Mouse (Mus musculus) midbrain, postnatal 0 days (tissue): ENCODE data around the gene Vmn1r210. TPM values are rescaled to one million over a fixed set of nuclear protein-coding genes. Genes with fewer than 3 reads are reported as not detected.
"Not testable (repeated sequence)": the region's sequence is repeated elsewhere in the genome, so short reads cannot be mapped to it uniquely, and the experiment has no call there.

ENCODE experiments used
- ATAC-seq: fragments of 200-750 bp; cut with Nextera tagmentation; 2 replicates; pipeline ENCODE4 v1.8.0; 2017; ENCODE audit warnings: moderate number of reproducible peaks, mild to moderate bottlenecking, moderate TSS enrichment, moderate library complexity; ENCODE audit not compliant: low FRiP score
- DNase-seq: peaks from one replicate; pipeline ENCODE4 v3.0.0-alpha.2; 2015; ENCODE audit warnings: low spot score
- H3K27ac ChIP-seq: fragments of 300-500 bp; sonication (generic); 2 replicates; pipeline ENCODE4 v1.5.1; 2014; ENCODE audit warnings: low read depth, mild to moderate bottlenecking, low read length, mixed read lengths
- H3K27me3 ChIP-seq: fragments of 300-500 bp; sonication (generic); 2 replicates; pipeline ENCODE4 v1.6.1; 2014; ENCODE audit warnings: low read length, control low read depth, mixed read lengths; ENCODE audit not compliant: insufficient read depth
- H3K36me3 ChIP-seq: fragments of 300-500 bp; sonication (generic); 2 replicates; pipeline ENCODE4 v1.6.1; 2014; ENCODE audit warnings: low read length, control low read depth, mixed read lengths; ENCODE audit not compliant: insufficient read depth
- H3K4me1 ChIP-seq: fragments of 300-500 bp; sonication (generic); 2 replicates; pipeline ENCODE4 v1.6.1; 2014; ENCODE audit warnings: mild to moderate bottlenecking, control low read depth, antibody characterized with exemption, low read length, mixed read lengths; ENCODE audit not compliant: insufficient read depth
- H3K4me2 ChIP-seq: fragments of 300-500 bp; sonication (generic); 2 replicates; pipeline ENCODE4 v1.6.1; 2014; ENCODE audit warnings: low read depth, mild to moderate bottlenecking, low read length, mixed read lengths; ENCODE audit not compliant: poor library complexity, severe bottlenecking
- H3K4me3 ChIP-seq: fragments of 300-500 bp; sonication (generic); 2 replicates; pipeline ENCODE4 v1.5.1; 2014; ENCODE audit warnings: low read depth, mild to moderate bottlenecking, low read length, moderate library complexity
- H3K9ac ChIP-seq: fragments of 300-500 bp; sonication (generic); replicated peaks from 2 replicates; pipeline ENCODE4 v1.6.1; 2014; ENCODE audit warnings: mild to moderate bottlenecking, low read length, moderate library complexity, mixed read lengths; ENCODE audit not compliant: poor library complexity, severe bottlenecking
- H3K9me3 ChIP-seq: fragments of 300-500 bp; sonication (generic); 2 replicates; pipeline ENCODE4 v1.6.1; 2016; ENCODE audit warnings: low read length, control low read depth
- CTCF ChIP-seq: IDR thresholded peaks from 2 replicates; pipeline ENCODE4 v1.5.1; 2016; ENCODE audit warnings: antibody characterized with exemption, mild to moderate bottlenecking
- WGBS: fragments of 180-500 bp; shearing (Covaris S2); extraction: QIAGEN DNeasy Blood & Tissue Kit; methylation state at CpG from one replicate; pipeline ENCODE4 v1.1.7; 2014; 5-methylcytosine and 5-hydroxymethylcytosine counted together
- polyA plus RNA-seq: library from polyadenylated mRNA; unstranded; fragments of >200 nt; fragmentation: Nextera tagmentation; extraction: Ambion mirVana; gene quantifications from 2 replicates; pipeline ENCODE4 v1.2.1, GENCODE M21; 2015
- total RNA-seq: library from RNA; depleted of rRNA; stranded (reverse); fragments of >200 nt; gene quantifications from 2 replicates; pipeline ENCODE4 v1.2.3, GENCODE M21; 2014; rRNA removed

Vmn1r210 gene
- total RNA-seq (not detected in 2 replicates), polyA plus RNA-seq (not detected in 2 replicates)

GRCm38 (mm10) chr13:22831248-22831647 is at the start of gene Vmn1r210:
Gene Vmn1r210, minus strand, starts transcription at chr13:22831348.
- Histone ChIP-seq H3K4me1 (no peaks in the 10 kb centered on the region), H3K27ac (no peak within 1 kb of the TSS), H3K4me3 (no peak within 1 kb of the TSS), H3K36me3 (no peaks in the 10 kb centered on the region), H3K27me3 (no peaks in the 10 kb centered on the region), H3K9me3 (no peaks in the 10 kb centered on the region), H3K9ac (no peak within 1 kb of the TSS), H3K4me2 (no peak within 1 kb of the TSS)
- TF ChIP-seq CTCF = no peak
- DNase-seq = no peak
- WGBS = 58% methylated on average over 4 of the region's 4 CpGs
- no peak for ATAC-seq

- Histone ChIP-seq H3K4me1 (no peaks in the 10 kb centered on the region), H3K27ac (no peak overlapping the region), H3K27me3 (no peaks in the 10 kb centered on the region), H3K9me3 (no peaks in the 10 kb centered on the region), H3K36me3 (no peaks in the 10 kb centered on the region), H3K4me2 (no peak overlapping the region), H3K4me3 (no peak overlapping the region), H3K9ac (no peak overlapping the region)
- TF ChIP-seq CTCF = no peak
- no peak for ATAC-seq
- no peak for DNase-seq
- WGBS = 97% methylated on average over 1 of the region's 1 CpGs
Observed at GRCm38 (mm10) chr13:22879257-22879656, 48.1 kb upstream of the Vmn1r210 start.

- 83% methylated on average over 1 of the region's 1 CpGs for WGBS
- ATAC-seq = no peak
- TF ChIP-seq CTCF = no peak
Observed at GRCm38 (mm10) chr13:22857461-22857860, 26.3 kb upstream of the Vmn1r210 start, which contains the start of gene Vmn1r211. Gene Vmn1r211, minus strand, starts transcription at chr13:22857561.

DNA sequence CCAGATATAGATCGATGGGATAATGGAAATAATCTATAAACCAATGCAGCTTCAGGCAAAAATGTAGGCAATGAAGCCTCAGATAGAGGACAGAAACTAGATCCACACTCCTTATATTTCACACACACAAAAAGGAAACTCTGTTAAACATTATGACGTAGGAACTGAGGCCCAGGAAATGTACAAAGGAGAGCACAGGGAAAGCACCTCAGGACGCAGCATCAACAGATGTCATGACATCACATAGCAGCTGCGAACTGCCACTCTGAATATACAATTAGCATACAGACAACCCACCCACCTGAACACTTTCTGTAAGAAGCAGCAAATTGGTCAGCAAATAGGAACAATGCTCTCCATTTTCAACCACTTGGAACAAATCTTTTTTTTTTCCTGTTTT is 23.6 kb upstream of the Vmn1r210 start:
- 78% methylated on average over 4 of the region's 4 CpGs for WGBS

More at GRCm38 (mm10) chr13:22857461-22857860, 26.3 kb upstream of the Vmn1r210 start, which contains the start of gene Vmn1r211:
- Histone ChIP-seq H3K4me2 (no peak within 1 kb of the TSS), H3K9me3 (no peaks in the 10 kb centered on the region), H3K4me3 (no peak within 1 kb of the TSS), H3K27ac (no peak within 1 kb of the TSS), H3K36me3 (no peaks in the 10 kb centered on the region), H3K4me1 (no peaks in the 10 kb centered on the region), H3K9ac (no peak within 1 kb of the TSS), H3K27me3 (no peaks in the 10 kb centered on the region)
- DNase-seq = no peak

GRCm38 (mm10) chr13:22846798-22847197 is 15.7 kb upstream of the Vmn1r210 start:
- Histone ChIP-seq H3K36me3 (no peaks in the 10 kb centered on the region), H3K27ac (no peak overlapping the region), H3K4me3 (no peak overlapping the region), H3K4me1 (no peaks in the 10 kb centered on the region), H3K27me3 (no peaks in the 10 kb centered on the region), H3K4me2 (no peak overlapping the region), H3K9me3 (no peaks in the 10 kb centered on the region), H3K9ac (no peak overlapping the region)
- DNase-seq (no peak), ATAC-seq (no peak)
- TF ChIP-seq CTCF = no peak
- WGBS = 88% methylated on average over 1 of the region's 1 CpGs

More for the DNA sequence above, 23.6 kb upstream of the Vmn1r210 start:
- no peak for TF ChIP-seq CTCF
- Histone ChIP-seq H3K4me2 (no peak overlapping the region), H3K4me1 (no peaks in the 10 kb centered on the region), H3K27ac (no peak overlapping the region), H3K36me3 (no peaks in the 10 kb centered on the region), H3K4me3 (no peak overlapping the region), H3K27me3 (no peaks in the 10 kb centered on the region), H3K9me3 (no peaks in the 10 kb centered on the region), H3K9ac (no peak overlapping the region)
- DNase-seq = no peak
- no peak for ATAC-seq

DNA sequence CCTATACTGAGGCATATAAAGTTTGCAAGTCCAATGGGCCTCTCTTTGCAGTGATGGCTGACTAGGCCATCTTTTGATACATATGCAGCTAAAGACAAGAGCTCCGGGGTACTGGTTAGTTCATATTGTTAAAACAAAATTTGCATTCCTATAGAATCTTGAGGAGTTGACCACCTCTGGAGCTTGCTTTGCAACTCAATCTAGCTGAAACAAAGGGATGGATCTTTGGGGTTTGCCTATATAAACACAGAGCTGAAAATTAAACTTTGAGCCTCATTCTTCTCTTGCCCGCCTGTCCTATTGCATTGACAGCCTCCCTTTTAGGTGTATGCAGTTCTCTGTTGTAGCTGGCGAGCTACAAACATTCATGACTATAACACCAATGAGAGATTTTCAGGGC is 13.2 kb upstream of the Vmn1r210 start:
- H3K27me3 ChIP-seq, H3K9me3 ChIP-seq, H3K27ac ChIP-seq, ATAC-seq, H3K4me2 ChIP-seq, H3K4me3 ChIP-seq, H3K36me3 ChIP-seq, DNase-seq, H3K4me1 ChIP-seq, H3K9ac ChIP-seq: not testable (repeated sequence)
- WGBS = 55% methylated on average over 3 of the region's 3 CpGs

GRCm38 (mm10) chr13:22829395-22829794 is 1.8 kb downstream of the Vmn1r210 start:
- not testable (repeated sequence) for H3K4me3 ChIP-seq, H3K36me3 ChIP-seq, H3K4me1 ChIP-seq, DNase-seq, H3K9me3 ChIP-seq, H3K27me3 ChIP-seq, H3K9ac ChIP-seq, ATAC-seq, H3K4me2 ChIP-seq, H3K27ac ChIP-seq
- 33% methylated on average over 7 of the region's 7 CpGs for WGBS

GRCm38 (mm10) chr13:22821601-22822000 is 9.5 kb downstream of the Vmn1r210 start:
- H3K4me1 ChIP-seq, H3K9me3 ChIP-seq, H3K27ac ChIP-seq, H3K36me3 ChIP-seq, ATAC-seq, H3K27me3 ChIP-seq, DNase-seq, H3K9ac ChIP-seq, H3K4me3 ChIP-seq, H3K4me2 ChIP-seq: not testable (repeated sequence)
- WGBS = 87% methylated on average over 1 of the region's 1 CpGs

DNA sequence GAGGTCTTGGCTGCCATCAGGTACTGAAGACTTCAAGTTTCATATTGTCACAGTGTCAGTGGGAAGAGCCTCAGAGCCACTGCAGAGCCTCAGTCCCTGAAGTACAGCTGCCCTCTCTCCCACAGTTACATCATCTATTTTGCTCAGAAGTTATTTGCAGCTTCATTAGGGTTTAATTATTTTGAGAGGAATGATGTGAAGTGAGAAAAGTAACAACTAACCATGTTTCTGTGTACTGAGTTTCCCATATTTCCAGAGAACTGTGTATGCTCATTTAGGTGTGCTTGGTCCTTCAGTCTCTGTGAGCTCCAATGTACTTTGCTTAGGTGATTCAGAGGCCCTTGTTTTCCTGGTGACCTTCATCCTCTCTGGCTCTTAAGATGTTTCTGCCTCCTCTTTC is 21.6 kb downstream of the Vmn1r210 start, which contains the start of gene Vmn1r209:
TSS of gene Vmn1r209 (minus strand) at position 101 of the 400 bp plus-strand sequence.
- H3K27me3 ChIP-seq, H3K9me3 ChIP-seq, H3K4me2 ChIP-seq, H3K36me3 ChIP-seq, ATAC-seq, H3K4me3 ChIP-seq, H3K4me1 ChIP-seq, H3K27ac ChIP-seq, DNase-seq, H3K9ac ChIP-seq: not testable (repeated sequence)
